Mouse (Mus musculus) erythroblast, embryonic 14.5 days (primary cell): ENCODE data around the gene Actrt3. TPM values are rescaled to one million over a fixed set of nuclear protein-coding genes. Genes with fewer than 3 reads are reported as not detected.

Source experiments
- H3K27me3 ChIP-seq: 2 replicates; pipeline ENCODE4 v1.6.1; 2012; ENCODE audit warnings: inconsistent platforms; ENCODE audit not compliant: control insufficient read depth
- H3K36me3 ChIP-seq: 2 replicates; pipeline ENCODE4 v1.6.1; 2012; ENCODE audit warnings: mild to moderate bottlenecking, inconsistent platforms; ENCODE audit not compliant: control insufficient read depth
- H3K4me1 ChIP-seq: 2 replicates; pipeline ENCODE4 v1.6.1; 2012; ENCODE audit warnings: inconsistent platforms; ENCODE audit not compliant: control insufficient read depth
- H3K4me3 ChIP-seq: replicated peaks from 2 replicates; pipeline ENCODE3; 2012; ENCODE audit warnings: moderate library complexity, mild to moderate bottlenecking, inconsistent platforms
- H3K9me3 ChIP-seq: 2 replicates; pipeline ENCODE4 v1.6.1; 2012; ENCODE audit warnings: low read length, inconsistent platforms, mixed read lengths; ENCODE audit not compliant: control insufficient read depth
- GATA1 ChIP-seq: IDR thresholded peaks from 2 replicates; pipeline ENCODE4 v1.6.1; 2012; ENCODE audit warnings: low read length, inconsistent platforms, mixed read lengths
- TAL1 ChIP-seq: IDR thresholded peaks from 3 replicates; pipeline ENCODE4 v1.6.1; 2012; ENCODE audit warnings: low read length, inconsistent platforms, mixed read lengths
- polyA plus RNA-seq: library from polyadenylated mRNA; stranded (reverse); fragments of >175 nt; gene quantifications from 2 replicates; pipeline ENCODE4 v1.2.3, GENCODE M21; 2012

Actrt3 gene
- polyA plus RNA-seq, 1 experiment, result not detected

DNA sequence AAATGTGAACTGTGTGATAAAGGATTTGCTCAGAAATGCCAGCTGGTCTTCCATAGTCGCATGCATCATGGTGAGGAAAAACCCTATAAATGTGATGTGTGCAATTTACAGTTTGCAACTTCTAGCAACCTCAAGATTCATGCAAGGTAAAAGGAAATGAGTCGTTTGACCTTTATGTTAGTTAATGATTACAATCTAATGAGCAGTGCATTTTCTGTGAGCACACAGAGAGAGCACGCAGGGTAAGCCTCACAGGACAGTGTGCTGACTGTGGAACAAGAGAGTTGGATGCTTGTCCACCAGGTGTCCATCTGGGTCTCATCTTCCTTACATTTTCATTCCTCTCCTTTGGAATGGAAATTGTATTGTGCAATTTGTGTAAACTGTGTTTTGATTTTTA is 9.3 kb upstream of the Actrt3 start:
- peaks cover 92% of the 10 kb centered on the region for H3K36me3 ChIP-seq
- TF ChIP-seq GATA1 (no peak), TAL1 (no peak)
- no peaks in the 10 kb centered on the region for H3K9me3 ChIP-seq
- H3K4me3 ChIP-seq, result no peak overlapping the region
- H3K27me3 ChIP-seq, result no peaks in the 10 kb centered on the region
- peaks cover 21% of the 10 kb centered on the region for H3K4me1 ChIP-seq

DNA sequence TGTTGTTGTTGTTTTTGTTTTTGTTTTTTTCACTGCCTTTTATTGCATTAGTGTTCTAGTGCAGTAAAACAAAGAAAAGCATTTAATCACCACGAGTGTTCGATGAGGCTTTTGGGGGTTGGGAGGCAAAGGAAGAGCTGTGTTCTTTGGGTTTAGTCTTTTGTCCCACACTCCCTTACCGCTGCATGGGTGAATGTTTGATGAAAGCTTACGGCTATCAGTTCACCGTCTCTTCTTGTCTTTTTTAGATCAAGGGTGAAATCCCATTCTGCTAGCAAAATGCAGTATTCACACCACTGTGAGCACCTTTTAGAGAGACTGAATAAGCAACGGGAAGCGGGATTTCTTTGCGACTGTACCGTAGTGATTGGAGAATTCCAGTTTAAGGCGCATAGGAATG is 3.5 kb upstream of the Actrt3 start:
- Histone ChIP-seq H3K27me3 (peaks cover 20% of the 10 kb centered on the region), H3K9me3 (no peaks in the 10 kb centered on the region), H3K36me3 (peaks cover 38% of the 10 kb centered on the region), H3K4me1 (peaks cover 46% of the 10 kb centered on the region), H3K4me3 (peak overlapping the region; percentile 94)
- TF ChIP-seq GATA1 (no peak), TAL1 (no peak)

DNA sequence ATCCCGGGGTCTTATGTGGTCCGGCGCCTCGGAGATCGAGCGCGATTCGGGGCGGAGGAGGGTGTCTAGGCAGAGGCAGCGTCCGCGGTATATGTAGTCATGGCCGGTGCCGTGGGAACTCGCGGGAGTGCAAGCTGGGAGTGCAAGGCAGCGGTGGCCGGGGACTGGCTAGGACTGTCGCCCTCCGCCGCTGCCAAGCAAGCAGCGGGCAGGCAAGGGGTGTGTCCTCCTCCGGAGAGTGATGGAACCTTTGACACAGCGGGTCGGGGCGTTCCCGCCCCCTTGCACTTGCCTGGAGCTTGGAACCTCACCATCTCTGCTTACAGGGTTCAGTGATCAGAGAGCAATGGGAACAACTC is 3.0 kb upstream of the Actrt3 start:
- H3K36me3 ChIP-seq, result peaks cover 33% of the 10 kb centered on the region
- peaks cover 25% of the 10 kb centered on the region for H3K27me3 ChIP-seq
- no peak for TF ChIP-seq GATA1
- TF ChIP-seq TAL1, result no peak
- peak overlapping the region; percentile 94 for H3K4me3 ChIP-seq
- no peaks in the 10 kb centered on the region for H3K9me3 ChIP-seq
- H3K4me1 ChIP-seq, result peaks cover 46% of the 10 kb centered on the region

DNA sequence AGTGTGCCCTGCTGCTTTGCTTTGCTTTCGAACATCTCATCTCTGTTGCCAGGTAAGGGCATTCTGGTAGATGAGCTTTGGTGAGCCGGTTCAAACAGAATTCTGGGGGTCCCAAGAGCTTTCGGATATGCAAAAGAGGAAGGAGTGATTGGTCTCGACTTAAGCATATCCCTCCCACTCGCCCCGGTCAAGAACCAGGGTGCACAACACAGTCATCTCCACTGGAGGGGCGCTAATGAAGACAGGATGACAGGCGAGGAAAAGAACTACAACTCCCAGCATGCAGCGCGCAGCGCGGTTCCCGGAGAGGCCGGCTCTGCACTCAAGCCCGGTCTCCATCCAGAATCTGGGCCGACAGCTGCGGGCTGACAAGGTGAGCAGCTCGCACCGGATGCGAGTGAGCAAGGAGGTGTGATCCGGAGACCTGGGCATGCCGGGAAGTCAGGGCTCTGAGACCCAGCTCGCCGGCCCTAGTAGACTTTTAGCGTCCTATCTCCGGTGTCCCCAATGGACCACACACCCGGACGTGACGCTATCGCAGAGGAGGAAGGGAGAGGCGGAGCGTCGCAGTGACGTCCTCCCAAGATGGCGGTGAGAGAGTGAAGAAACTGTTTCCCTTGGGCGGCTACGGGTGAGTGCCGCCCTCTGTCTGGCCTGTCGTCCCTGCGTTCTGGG is 2.5 kb upstream of the Actrt3 start, which contains the start of gene Mynn:
Gene Mynn, plus strand, starts transcription at position 1 of the 675 bp plus-strand sequence.
- no peak for TF ChIP-seq TAL1
- TF ChIP-seq GATA1, result no peak
- peaks cover 42% of the 10 kb centered on the region for H3K4me1 ChIP-seq
- H3K9me3 ChIP-seq, result no peaks in the 10 kb centered on the region
- peaks cover 28% of the 10 kb centered on the region for H3K36me3 ChIP-seq
- H3K4me3 ChIP-seq, result peak within 1 kb of the TSS; percentile 94
- peaks cover 31% of the 10 kb centered on the region for H3K27me3 ChIP-seq

DNA sequence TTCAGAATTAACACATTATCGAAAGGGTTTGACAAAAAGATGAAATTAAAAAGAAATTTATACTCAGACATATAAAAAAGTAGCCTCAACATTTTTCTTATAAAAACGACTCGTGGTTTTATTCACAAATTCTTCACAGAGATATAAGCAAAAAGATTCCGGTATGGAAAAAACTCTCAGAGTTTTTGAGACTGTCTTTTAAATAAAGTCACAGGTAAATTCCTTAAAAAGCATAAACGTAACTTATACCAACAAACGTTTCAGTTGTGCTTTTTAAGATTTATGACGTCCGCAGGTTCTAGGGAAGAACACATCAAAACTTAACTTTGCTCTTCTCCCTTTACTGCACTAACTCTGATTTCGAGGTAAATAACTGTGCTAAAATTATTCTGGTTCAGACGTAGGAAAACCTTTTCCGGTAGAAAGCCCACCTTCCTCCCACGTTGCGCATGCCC is 1.9 kb upstream of the Actrt3 start:
- Histone ChIP-seq H3K4me3 (peak overlapping the region; percentile 94), H3K4me1 (peaks cover 42% of the 10 kb centered on the region), H3K9me3 (no peaks in the 10 kb centered on the region), H3K36me3 (peaks cover 24% of the 10 kb centered on the region), H3K27me3 (peaks cover 35% of the 10 kb centered on the region)
- TF ChIP-seq TAL1 (no peak), GATA1 (no peak)

DNA sequence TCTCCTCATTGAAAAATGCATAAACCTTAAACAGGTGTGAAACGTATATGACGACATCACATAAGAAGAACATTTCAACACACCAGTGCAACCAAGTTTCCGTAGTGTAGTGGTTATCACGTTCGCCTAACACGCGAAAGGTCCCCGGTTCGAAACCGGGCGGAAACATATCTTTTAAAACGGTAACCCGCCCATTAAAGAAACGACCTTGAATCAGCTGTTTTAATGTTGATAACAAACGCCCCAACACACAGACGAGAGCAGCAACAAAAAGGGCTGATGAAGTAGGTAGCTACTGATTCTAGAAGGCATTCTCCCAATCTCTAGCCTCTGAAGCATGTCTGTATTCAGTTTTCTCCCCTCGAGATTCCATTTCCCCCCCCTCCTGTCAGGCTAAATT is 1.4 kb upstream of the Actrt3 start:
- Histone ChIP-seq H3K9me3 (no peaks in the 10 kb centered on the region), H3K4me3 (peak overlapping the region; percentile 94), H3K27me3 (peaks cover 40% of the 10 kb centered on the region), H3K36me3 (peaks cover 20% of the 10 kb centered on the region), H3K4me1 (peaks cover 41% of the 10 kb centered on the region)
- peak; percentile 47; the same call in 2 of the 3 replicates for TF ChIP-seq TAL1
- peak; percentile 26; the same call in 1 of the 2 replicates for TF ChIP-seq GATA1

DNA sequence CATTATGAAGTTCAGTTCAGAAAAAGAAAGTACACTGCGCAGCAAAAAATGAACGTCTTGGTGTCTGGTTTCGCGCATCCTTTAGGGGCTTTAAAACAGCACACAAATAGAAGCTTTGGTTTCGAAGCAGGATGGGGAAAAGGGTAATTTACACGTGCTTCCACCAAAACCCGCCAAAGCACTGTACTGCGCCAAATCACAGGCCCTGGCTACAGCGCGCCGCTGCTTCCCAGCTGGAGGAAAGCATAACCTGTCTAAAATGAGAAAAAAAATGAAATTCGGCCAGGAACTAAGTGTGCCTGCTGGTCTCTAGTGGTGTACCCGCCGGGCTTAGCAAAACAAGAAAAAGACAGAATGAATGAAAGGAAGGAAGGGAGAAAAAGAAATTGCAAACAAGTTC is 978 bp upstream of the Actrt3 start:
- Histone ChIP-seq H3K36me3 (peaks cover 15% of the 10 kb centered on the region), H3K9me3 (no peaks in the 10 kb centered on the region), H3K4me1 (peaks cover 43% of the 10 kb centered on the region), H3K27me3 (peaks cover 45% of the 10 kb centered on the region), H3K4me3 (peak overlapping the region; percentile 94)
- TF ChIP-seq GATA1 (no peak), TAL1 (no peak)

DNA sequence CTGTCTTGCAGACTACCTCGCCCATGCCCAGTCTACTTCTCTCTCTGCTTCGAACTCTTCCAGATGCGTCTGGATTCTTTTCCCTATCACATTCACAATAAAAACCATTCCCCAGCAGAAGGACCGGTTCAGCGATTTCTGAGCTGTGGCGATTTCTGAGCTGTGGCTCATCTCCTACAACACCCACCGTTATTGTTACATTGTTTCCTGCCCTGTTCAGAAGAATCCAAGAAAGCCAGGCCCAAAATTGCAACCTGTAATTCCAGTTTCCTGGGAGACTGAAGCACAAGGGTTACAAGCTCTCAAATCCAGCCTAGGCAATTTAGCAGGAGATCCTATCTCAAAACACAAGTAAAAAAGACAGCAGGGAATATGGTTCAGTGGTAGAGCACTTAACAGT is 2.5 kb downstream of the Actrt3 start:
- peaks cover 60% of the 10 kb centered on the region for H3K27me3 ChIP-seq

DNA sequence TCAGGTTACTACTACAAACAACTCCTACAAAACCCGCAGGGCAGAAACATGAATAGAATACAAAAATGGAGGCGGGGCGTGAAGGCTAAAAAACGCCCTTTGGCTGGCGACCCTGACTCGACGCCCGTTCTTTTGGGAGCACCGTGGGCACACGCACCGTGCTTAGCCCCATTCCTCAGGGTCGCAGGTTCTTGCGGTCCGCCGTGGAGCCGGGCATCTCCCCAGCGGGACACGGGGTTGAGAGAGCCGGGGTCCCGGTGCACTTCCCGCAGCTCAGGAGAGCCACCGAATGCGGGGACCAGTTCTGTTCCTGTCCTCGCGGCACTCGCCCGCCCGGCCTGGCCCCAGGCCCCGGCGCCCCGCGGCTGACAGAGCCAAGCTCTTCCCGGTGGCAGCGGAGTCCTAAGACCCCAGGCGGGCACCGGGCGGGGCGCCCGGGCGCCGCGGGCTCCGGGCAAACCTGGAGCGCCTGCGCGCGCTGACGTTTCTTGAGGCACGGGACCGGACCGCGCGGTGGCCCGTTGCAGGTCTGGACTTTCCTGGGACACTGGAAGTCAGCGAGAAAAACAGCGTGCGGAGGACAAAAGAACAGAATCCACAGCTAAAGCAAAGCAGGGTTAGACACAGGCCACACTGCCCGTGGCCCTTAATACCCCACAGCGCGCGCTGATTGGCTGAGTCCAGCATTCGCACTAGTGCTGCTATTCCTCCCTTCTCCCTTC is 4.5 kb downstream of the Actrt3 start:
- H3K9me3 ChIP-seq, result no peaks in the 10 kb centered on the region
- peaks cover 60% of the 10 kb centered on the region for H3K27me3 ChIP-seq
- peak overlapping the region; percentile 74 for H3K4me3 ChIP-seq
- H3K36me3 ChIP-seq, result no peaks in the 10 kb centered on the region
- H3K4me1 ChIP-seq, result peaks cover 23% of the 10 kb centered on the region
- TF ChIP-seq GATA1 (no peak), TAL1 (no peak)

More for the DNA sequence above, 2.5 kb downstream of the Actrt3 start:
- TF ChIP-seq GATA1 (no peak), TAL1 (no peak)
- H3K4me3 ChIP-seq, result no peak overlapping the region
- H3K36me3 ChIP-seq, result no peaks in the 10 kb centered on the region
- H3K4me1 ChIP-seq, result peaks cover 32% of the 10 kb centered on the region
- H3K9me3 ChIP-seq, result no peaks in the 10 kb centered on the region
